Mouse (Mus musculus): ENCODE data around the gene Fam161b. TPM values are rescaled to one million over a fixed set of nuclear protein-coding genes. Genes with fewer than 3 reads are reported as not detected.
A peak's percentile ranks its signal among the peaks of the same experiment; 100 is the strongest.
"Not testable (repeated sequence)": the region's sequence is repeated elsewhere in the genome, so short reads cannot be mapped to it uniquely, and the experiment has no call there.

The Fam161b gene
- polyA plus RNA-seq, 1 experiment from 2014 or later, result 19.1 TPM

DNA sequence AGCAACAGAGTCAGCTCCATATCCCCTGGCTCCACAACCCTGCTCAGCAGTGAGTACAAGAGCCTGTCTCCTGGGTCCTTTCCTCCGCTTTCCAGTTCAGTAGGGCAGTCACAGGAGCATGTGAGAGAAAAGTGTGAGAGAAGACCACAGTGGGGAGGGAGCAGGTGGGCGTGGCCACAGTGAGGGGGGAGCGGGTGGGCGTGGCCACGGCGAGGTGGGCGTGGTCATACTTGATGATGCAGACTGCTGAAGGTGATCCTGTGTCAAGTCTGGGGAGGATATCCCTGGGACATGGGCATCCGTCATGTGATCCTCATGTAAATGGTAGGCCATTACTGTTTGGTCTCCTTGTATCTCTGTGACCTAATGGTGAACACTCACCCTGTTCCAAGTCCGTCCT lies 5.3 kb upstream of the Fam161b start:
- Histone ChIP-seq H3K9me3 (no peaks in the 10 kb centered on the region), H3K9ac (no peak overlapping the region), H3K4me3 (no peak overlapping the region), H3K36me3 (peaks cover 52% of the 10 kb centered on the region), H3K27me3 (no peaks in the 10 kb centered on the region), H3K4me2 (no peak overlapping the region), H3K4me1 (replicated peaks) (peaks cover 20% of the 10 kb centered on the region), H3K27ac (no peak overlapping the region)
- WGBS, result 69% methylated on average over 9 of the region's 9 CpGs
- ATAC-seq (ENCODE audit: low FRiP score), result no peak

DNA sequence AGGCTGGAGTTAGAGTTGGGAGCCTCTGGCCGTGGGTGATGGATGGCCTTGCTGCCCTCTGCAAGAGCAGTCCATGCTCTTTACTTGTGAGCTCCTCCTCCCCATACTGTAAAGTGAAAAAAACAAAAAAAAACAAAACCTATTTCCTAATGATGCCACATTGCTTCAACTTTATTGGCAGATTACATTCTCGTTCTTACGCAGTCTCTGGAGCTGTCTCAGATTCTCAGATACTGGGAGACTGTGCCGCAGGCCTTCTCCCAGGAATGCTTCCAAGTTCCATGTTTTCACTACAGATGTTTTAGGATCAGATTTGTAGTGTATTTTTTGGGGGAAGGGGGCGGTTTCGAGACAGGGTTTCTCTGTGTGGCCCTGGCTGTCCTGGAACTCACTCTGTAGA lies 3.5 kb upstream of the Fam161b start:
- H3K27ac ChIP-seq, result no peak overlapping the region
- no peaks in the 10 kb centered on the region for H3K9me3 ChIP-seq
- no peak overlapping the region for H3K4me2 ChIP-seq
- 96% methylated on average over 6 of the region's 6 CpGs for WGBS
- H3K4me1 ChIP-seq (replicated peaks), result peaks cover 31% of the 10 kb centered on the region
- H3K36me3 ChIP-seq, result peaks cover 34% of the 10 kb centered on the region
- H3K27me3 ChIP-seq, result no peaks in the 10 kb centered on the region
- no peak overlapping the region for H3K4me3 ChIP-seq
- no peak overlapping the region for H3K9ac ChIP-seq
- ATAC-seq (ENCODE audit: low FRiP score), result no peak

DNA sequence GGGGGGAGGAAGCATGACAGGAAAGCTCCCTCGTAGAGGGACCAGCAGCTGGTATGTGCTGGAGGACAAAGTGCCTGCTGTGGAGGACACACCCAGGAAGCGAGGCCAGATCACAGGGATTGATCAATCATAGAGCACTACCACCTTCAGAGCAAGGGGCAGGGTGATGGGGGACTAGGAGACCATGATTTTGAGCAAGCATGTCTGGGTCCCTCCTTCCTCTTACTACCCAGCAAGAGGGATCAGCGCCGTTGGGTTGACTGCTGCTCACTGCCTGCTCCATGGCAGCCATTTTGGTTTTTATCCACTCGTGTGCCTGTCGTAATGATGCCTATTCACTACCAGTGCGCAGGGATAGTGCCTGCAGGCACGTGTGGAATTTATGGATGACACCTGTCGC lies 2.7 kb upstream of the Fam161b start:
- peaks cover 26% of the 10 kb centered on the region for H3K36me3 ChIP-seq
- H3K9ac ChIP-seq, result no peak overlapping the region
- H3K9me3 ChIP-seq, result no peaks in the 10 kb centered on the region
- no peak overlapping the region for H3K4me3 ChIP-seq
- 82% methylated on average over 9 of the region's 9 CpGs for WGBS
- H3K4me2 ChIP-seq, result no peak overlapping the region
- no peaks in the 10 kb centered on the region for H3K27me3 ChIP-seq
- H3K4me1 ChIP-seq (replicated peaks), result peaks cover 33% of the 10 kb centered on the region
- H3K27ac ChIP-seq, result no peak overlapping the region
- ATAC-seq (ENCODE audit: low FRiP score), result no peak

DNA sequence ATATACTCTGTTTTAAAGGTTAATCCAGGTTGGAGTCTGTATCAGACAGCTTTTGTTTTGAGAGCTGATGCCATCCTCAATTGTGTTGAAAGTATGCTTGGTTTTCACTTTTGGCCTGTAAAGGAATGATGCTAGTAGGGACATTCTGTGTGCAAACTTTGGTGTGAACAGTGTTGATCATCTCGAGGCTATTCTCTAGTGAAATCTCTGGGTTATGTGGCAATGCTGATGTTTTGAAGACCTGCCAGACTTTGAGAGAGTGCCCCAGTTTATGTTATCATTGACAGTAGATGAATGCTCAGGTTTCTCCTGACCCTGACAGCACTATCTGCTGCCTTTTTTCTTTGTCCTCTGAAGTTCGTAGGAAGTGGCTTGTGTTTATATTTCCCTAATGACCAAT lies 1.2 kb upstream of the Fam161b start:
- no peak for ATAC-seq (ENCODE audit: low FRiP score)
- H3K4me3 ChIP-seq, result peak overlapping the region; percentile 98
- 69% methylated on average over 2 of the region's 2 CpGs for WGBS
- H3K9ac ChIP-seq, result peak overlapping the region; percentile 90; the same call in 1 of the 2 replicates
- H3K9me3 ChIP-seq, result no peaks in the 10 kb centered on the region
- H3K27me3 ChIP-seq, result no peaks in the 10 kb centered on the region
- H3K36me3 ChIP-seq, result peaks cover 11% of the 10 kb centered on the region
- H3K4me1 ChIP-seq (replicated peaks), result peaks cover 33% of the 10 kb centered on the region
- peak overlapping the region; percentile 87 for H3K4me2 ChIP-seq
- no peak overlapping the region for H3K27ac ChIP-seq

DNA sequence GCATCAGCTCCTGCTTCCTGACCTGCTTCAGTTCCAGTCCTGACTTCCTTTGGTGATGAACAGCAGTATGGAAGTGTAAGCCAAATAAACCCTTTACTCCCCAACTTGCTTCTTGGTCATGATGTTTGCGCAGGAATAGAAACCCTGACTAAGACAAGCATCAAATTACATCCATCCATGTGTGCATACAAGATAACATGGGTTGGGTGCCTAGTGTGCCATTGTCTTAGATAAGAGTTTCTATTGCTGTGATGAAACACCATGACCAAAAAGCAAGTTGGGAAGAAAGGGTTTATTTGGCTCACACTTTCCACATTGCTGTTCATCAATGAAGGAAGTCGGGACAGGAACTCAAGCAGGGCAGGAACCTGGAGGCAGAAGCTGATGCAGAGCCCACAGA lies 2.9 kb downstream of the Fam161b start:
- WGBS, result 93% methylated on average over 2 of the region's 2 CpGs
- H3K27ac ChIP-seq; ATAC-seq (ENCODE audit: low FRiP score); H3K4me2 ChIP-seq; H3K4me3 ChIP-seq; H3K9ac ChIP-seq; H3K9me3 ChIP-seq; H3K27me3 ChIP-seq: not testable (repeated sequence)
- Histone ChIP-seq H3K4me1 (replicated peaks) (peaks cover 28% of the 10 kb centered on the region), H3K36me3 (peaks cover 40% of the 10 kb centered on the region)

DNA sequence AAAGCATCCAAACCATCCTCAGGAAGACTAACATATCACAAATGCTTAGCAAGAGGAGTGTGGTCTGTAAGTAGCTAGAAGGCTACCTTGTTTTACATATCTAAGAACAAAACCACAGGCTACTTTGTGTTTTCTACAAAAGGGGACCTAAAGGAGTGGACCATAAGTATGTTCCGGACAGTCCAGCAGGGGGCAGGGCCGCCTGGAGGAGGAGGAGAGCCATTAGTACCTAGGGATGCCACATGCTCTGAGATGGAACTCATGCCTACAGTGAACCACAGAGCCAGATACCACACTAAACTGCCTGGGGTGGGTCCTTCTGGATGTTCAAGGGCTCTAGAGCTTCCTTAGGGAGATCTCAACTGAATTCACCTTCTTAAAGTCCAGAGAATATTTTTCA lies 14.4 kb downstream of the Fam161b start:
- 54% methylated on average over 2 of the region's 2 CpGs for WGBS
- no peak overlapping the region for H3K27ac ChIP-seq

DNA sequence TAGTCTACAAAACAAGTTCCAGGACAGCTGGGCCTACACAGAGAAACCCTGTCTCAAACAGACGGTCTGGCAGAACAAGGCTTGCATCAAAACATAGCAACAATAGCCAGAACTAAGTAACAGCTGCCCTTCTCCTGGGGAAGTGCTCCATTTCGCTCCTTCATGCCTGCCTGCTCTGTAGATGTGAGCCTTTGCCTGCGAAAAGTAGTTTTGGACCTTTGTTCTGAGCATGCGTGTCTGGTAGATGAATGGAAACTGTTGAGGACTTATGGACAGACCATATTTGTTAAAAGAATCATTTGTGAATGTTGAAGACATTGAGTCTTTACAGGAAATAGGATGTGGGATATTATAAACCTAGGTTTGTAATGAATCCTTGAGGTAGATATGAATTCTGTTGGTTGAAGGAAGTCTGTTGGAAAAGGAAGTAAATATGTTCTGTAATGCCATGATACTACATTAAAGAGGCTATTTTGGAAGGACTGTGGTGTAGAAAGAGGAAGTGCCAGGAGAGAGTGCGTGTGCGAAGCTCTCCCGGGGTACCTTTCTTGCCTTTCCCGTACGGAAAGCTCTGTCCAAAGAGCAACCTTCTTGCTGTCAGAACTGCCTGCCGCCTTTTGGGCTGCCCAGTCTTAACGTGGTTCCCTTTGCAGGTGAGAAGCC lies 24.5 kb downstream of the Fam161b start:
- ATAC-seq (ENCODE audit: low FRiP score), result no peak
- Histone ChIP-seq H3K9ac (no peak overlapping the region), H3K4me1 (replicated peaks) (no peaks in the 10 kb centered on the region), H3K36me3 (peaks cover 86% of the 10 kb centered on the region), H3K4me3 (no peak overlapping the region), H3K27ac (no peak overlapping the region), H3K4me2 (no peak overlapping the region), H3K27me3 (no peaks in the 10 kb centered on the region), H3K9me3 (no peaks in the 10 kb centered on the region)
- WGBS, result 95% methylated on average over 11 of the region's 11 CpGs

More for the DNA sequence above, 14.4 kb downstream of the Fam161b start:
- H3K9me3 ChIP-seq, result no peaks in the 10 kb centered on the region
- no peak overlapping the region for H3K9ac ChIP-seq
- H3K36me3 ChIP-seq, result peaks cover 88% of the 10 kb centered on the region
- no peak overlapping the region for H3K4me3 ChIP-seq
- no peak overlapping the region for H3K4me2 ChIP-seq
- ATAC-seq (ENCODE audit: low FRiP score), result no peak
- no peaks in the 10 kb centered on the region for H3K27me3 ChIP-seq
- peaks cover 6% of the 10 kb centered on the region for H3K4me1 ChIP-seq (replicated peaks)

DNA sequence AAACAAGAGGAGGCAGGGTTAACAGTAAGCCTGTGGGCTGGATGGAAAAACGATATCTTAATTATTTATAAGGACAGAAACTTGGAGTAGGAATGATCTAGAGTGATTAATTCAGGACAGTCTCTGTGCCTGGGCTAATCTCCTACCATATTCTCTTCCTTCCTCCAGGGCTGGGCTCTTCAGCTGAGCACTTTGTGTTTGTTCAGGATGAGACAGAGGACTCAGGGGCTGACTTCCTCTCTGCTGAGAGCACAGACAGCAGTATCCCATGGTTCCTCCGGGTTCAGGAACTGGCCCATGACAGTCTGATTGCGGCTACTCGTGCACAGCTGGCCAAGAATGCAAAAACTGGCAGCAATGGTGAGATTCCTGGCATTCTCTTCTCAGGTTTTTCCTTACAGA lies 34.5 kb downstream of the Fam161b start:
- Histone ChIP-seq H3K27me3 (no peaks in the 10 kb centered on the region), H3K9me3 (no peaks in the 10 kb centered on the region), H3K27ac (no peak overlapping the region), H3K4me3 (no peak overlapping the region), H3K4me2 (no peak overlapping the region), H3K4me1 (replicated peaks) (no peaks in the 10 kb centered on the region), H3K9ac (no peak overlapping the region), H3K36me3 (peaks cover 61% of the 10 kb centered on the region)
- 88% methylated on average over 4 of the region's 4 CpGs for WGBS
- no peak for ATAC-seq (ENCODE audit: low FRiP score)

DNA sequence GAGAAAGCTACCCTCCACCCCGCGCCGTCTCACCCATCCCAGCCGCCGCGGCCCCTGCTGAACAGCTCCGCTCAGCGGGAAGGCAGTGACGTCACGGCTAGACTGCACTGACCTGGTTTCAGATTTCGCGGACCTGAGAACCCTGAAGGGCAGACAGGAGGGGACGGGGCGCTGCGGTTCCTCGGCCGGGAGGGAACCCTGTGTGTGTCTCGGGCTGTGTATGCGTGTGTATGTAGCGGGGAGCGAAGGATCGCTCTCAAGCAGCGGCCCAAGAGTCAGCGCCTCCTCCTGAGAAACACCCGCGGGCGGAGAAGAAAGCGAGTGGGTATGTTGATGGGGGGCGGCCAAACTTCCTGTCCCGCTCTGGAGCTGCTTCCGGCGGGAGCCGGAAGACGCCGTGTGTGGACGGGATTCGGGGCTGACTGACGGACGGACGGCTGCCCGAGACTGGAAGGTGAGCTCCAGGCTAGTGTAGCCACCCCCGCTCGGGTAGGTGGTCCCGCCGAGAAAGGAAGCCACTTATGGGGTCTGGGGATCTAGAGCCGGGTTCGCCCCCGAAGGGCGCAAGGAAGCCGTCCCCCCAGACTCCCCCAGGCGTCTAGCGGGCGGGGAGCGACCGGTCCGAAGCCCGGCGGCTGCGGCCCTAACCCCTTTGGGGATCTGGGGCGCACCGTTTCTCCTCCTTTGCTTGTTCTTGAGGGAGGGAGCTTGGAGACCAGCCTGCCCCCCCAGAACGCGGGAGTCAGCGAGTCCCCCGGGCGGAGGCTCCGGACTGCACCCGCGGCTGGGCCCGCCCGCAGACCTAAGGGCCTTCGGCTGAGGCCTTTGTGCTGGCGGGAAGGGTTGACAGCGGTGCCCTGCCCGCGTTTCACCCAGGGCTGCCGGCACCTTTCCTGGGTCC lies 44.7 kb downstream of the Fam161b start, which contains the start of gene Zfp410:
Zfp410 (plus strand) TSS at position 132 of the 901 bp plus-strand sequence.
- Histone ChIP-seq H3K4me1 (replicated peaks) (peaks cover 38% of the 10 kb centered on the region), H3K4me2 (peak within 1 kb of the TSS; percentile 93), H3K27ac (peak within 1 kb of the TSS; percentile 96), H3K9me3 (no peaks in the 10 kb centered on the region), H3K27me3 (no peaks in the 10 kb centered on the region), H3K9ac (peak within 1 kb of the TSS; percentile 98), H3K36me3 (peaks cover 2% of the 10 kb centered on the region; the same call in 1 of the 2 replicates), H3K4me3 (peak within 1 kb of the TSS; percentile 99)
- under 1% methylated on average over 73 of the region's 77 CpGs for WGBS
- ATAC-seq (ENCODE audit: low FRiP score), result peak; percentile 94

DNA sequence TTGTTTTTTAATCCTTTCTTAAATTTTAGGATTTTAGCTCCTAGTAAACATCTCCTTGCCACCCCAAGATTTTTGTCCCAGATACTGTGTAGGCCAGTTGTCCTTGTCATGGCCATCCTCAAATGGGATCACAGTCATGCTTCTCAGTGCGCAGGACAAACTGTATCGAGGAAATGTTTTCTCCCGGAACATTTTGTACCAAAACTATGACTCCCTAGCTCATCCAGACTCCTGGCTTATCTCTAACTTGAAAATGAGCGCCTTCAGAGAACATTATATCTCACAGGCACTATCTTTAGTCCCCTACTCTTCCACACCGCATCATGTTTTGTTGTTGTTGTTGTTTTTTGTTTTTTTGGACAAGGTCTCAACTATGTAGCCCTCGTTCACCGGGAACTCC lies 45.6 kb downstream of the Fam161b start:
- peaks cover 2% of the 10 kb centered on the region; the same call in 1 of the 2 replicates for H3K36me3 ChIP-seq
- H3K27me3 ChIP-seq, result no peaks in the 10 kb centered on the region
- peak overlapping the region; percentile 93 for H3K4me2 ChIP-seq
- WGBS, result 46% methylated on average over 7 of the region's 7 CpGs
- no peak overlapping the region for H3K27ac ChIP-seq
- H3K4me1 ChIP-seq (replicated peaks), result peaks cover 35% of the 10 kb centered on the region
- no peak for ATAC-seq (ENCODE audit: low FRiP score)
- H3K9me3 ChIP-seq, result no peaks in the 10 kb centered on the region
- H3K9ac ChIP-seq, result peak overlapping the region; percentile 98
- H3K4me3 ChIP-seq, result peak overlapping the region; percentile 99

DNA sequence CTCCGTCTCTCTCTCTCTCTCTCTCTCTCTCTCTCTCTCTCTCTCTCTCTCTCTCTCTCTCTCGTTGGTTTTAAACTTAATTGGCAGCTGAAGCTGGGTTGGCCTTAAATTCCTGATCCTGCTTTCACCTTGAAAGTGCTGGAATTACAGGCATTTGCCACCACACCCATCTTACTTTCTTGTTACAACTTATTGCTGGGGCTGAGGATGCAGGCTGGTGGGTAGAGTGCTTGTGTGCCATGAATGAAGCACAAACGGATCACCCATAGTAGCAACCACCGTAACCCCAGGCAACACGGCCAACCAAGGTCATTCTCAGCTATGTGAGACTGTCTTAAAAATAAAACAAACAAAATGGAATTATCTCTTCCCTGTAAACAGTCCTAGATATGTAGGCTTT lies 50.3 kb downstream of the Fam161b start:
- WGBS, result 90% methylated on average over 4 of the region's 5 CpGs
- H3K9me3 ChIP-seq, result no peaks in the 10 kb centered on the region

DNA sequence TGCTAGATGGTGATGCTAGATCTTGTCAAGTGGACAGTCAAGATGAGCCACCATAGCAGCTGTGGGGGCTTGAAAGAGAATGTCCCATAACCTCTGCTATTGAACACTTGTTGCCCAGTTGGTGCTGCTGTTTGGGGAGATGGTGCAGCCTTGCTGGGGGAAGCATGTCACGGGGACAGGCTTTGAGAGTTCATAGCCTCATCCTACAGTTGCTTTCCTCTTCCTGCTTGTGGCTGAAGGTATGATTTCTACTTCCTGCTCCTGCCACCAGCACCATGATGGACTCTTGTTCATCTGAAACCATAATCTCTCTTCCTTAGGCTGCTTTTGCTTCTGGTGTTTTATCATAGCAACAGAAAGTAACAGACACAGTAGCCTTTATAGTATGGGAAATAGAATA lies 57.1 kb downstream of the Fam161b start:
- Histone ChIP-seq H3K9ac (no peak overlapping the region), H3K36me3 (peaks cover 32% of the 10 kb centered on the region), H3K4me2 (no peak overlapping the region), H3K9me3 (no peaks in the 10 kb centered on the region), H3K4me3 (no peak overlapping the region), H3K27me3 (no peaks in the 10 kb centered on the region), H3K4me1 (replicated peaks) (no peaks in the 10 kb centered on the region), H3K27ac (no peak overlapping the region)
- WGBS, result 74% methylated on average over 1 of the region's 1 CpGs
- no peak for ATAC-seq (ENCODE audit: low FRiP score)

More for the DNA sequence above, 50.3 kb downstream of the Fam161b start:
- no peak for ATAC-seq (ENCODE audit: low FRiP score)
- Histone ChIP-seq H3K4me2 (no peak overlapping the region), H3K4me3 (no peak overlapping the region), H3K9ac (no peak overlapping the region), H3K27ac (no peak overlapping the region), H3K4me1 (replicated peaks) (peaks cover 5% of the 10 kb centered on the region), H3K36me3 (peaks cover 9% of the 10 kb centered on the region), H3K27me3 (no peaks in the 10 kb centered on the region)
